In genomic region chr5:126917300-126917699, GRCm38 (mm10) we compare ENCODE assay signal across 23 mouse cellular contexts.
A peak's percentile ranks its signal among the peaks of the same experiment; 100 is the strongest.
DNase-seq lines count a peak whose midpoint lies in the region; TF ChIP-seq lines count a peak whose summit lies in the region.
"Had no signal": no experiment of that assay in that cellular context is flagged by ENCODE, and none has a peak within 500 bp of the region (broad histone marks: within the 10 kb centered on the region; RNA-seq: fewer than 3 reads in every experiment).

No protein-coding gene starts in this region.

- no peak for TF ChIP-seq POLR2A in ES-Bruce4 (IDR thresholded peaks at IDR 0.05; ENCODE audit: insufficient read depth, low read length)

- no peak overlapping the region for H3K27ac ChIP-seq in layer of hippocampus, adult 2 months
- no peak overlapping the region for H3K27ac ChIP-seq in ES-Bruce4 (ENCODE audit: insufficient read depth, low read length)
- H3K27ac ChIP-seq: embryonic facial prominence, embryonic 10.5 days; hindbrain, embryonic 14.5 days; intestine, embryonic 15.5 days; limb, embryonic 12.5 days; macrophage; midbrain, embryonic 10.5 days; neural tube, embryonic 13.5 days; stomach, postnatal 0 days had no signal

- no peak for TF ChIP-seq EP300 in ES-Bruce4 (IDR thresholded peaks at IDR 0.05; ENCODE audit: insufficient read depth, low read depth, low read length)

- no peak overlapping the region for H3K4me3 ChIP-seq in layer of hippocampus, adult 2 months
- H3K4me3 ChIP-seq in ES-Bruce4 (ENCODE audit: low read depth, low read length): no peak overlapping the region
- H3K4me3 ChIP-seq: embryonic facial prominence, embryonic 10.5 days; intestine, embryonic 15.5 days; limb, embryonic 12.5 days; midbrain, embryonic 10.5 days; neural tube, embryonic 13.5 days had no signal

- no peak for DNase-seq in layer of hippocampus, adult 2 months (ENCODE audit: low spot score in 2 of 2)
- DNase-seq in layer of hippocampus, adult 9-10 months (ENCODE audit: low spot score): no peak
- peak; percentile 76 for DNase-seq in R1 (ENCODE audit: low read depth, low spot score)
- peak; percentile 28 for DNase-seq in forelimb bud, embryonic 11.5 days (ENCODE audit: low read depth, low spot score)
- no peak for DNase-seq in kidney, adult 8-10 months
- DNase-seq in gastrocnemius, postnatal 14 days: no peak
- DNase-seq: adrenal gland, adult 2 months; B cell, adult 2 months; cerebellum, adult 18-20 months; cerebellum, postnatal 25 days; kidney, adult 9 months; kidney, postnatal 25 days; liver, postnatal 0 days had no signal

- no peaks in the 10 kb centered on the region for H3K4me1 ChIP-seq in ES-Bruce4 (ENCODE audit: control insufficient read depth, insufficient read depth, low read length)
- H3K4me1 ChIP-seq: embryonic facial prominence, embryonic 10.5 days; intestine, embryonic 15.5 days; limb, embryonic 12.5 days; midbrain, embryonic 10.5 days; neural tube, embryonic 13.5 days had no signal

- H3K9me3 ChIP-seq in ES-Bruce4 (replicated peaks; ENCODE audit: control insufficient read depth, insufficient read depth, low read length, poor library complexity, severe bottlenecking): no peaks in the 10 kb centered on the region
- H3K9me3 ChIP-seq: embryonic facial prominence, embryonic 10.5 days; intestine, embryonic 15.5 days; midbrain, embryonic 10.5 days; neural tube, embryonic 13.5 days had no signal

- no peak overlapping the region for H3K9ac ChIP-seq in ES-Bruce4 (ENCODE audit: low read depth, poor library complexity, severe bottlenecking)
- H3K9ac ChIP-seq: hindbrain, embryonic 14.5 days; intestine, embryonic 15.5 days; limb, embryonic 12.5 days; liver, postnatal 0 days; neural tube, embryonic 13.5 days had no signal

- H3K36me3 ChIP-seq in ES-Bruce4 (ENCODE audit: control insufficient read depth, insufficient read depth, low read length, poor library complexity, severe bottlenecking): no peaks in the 10 kb centered on the region
- H3K36me3 ChIP-seq: embryonic facial prominence, embryonic 10.5 days; intestine, embryonic 15.5 days; limb, embryonic 12.5 days; midbrain, embryonic 10.5 days; neural tube, embryonic 13.5 days had no signal

- H3K27me3 ChIP-seq in ES-Bruce4 (ENCODE audit: control insufficient read depth, insufficient read depth, low read length, poor library complexity, severe bottlenecking): no peaks in the 10 kb centered on the region
- H3K27me3 ChIP-seq: CH12.LX; intestine, embryonic 15.5 days; limb, embryonic 12.5 days; neural tube, embryonic 13.5 days had no signal

- intact Hi-C loops in gastrocnemius, postnatal 14 days (cut with DNase I; ENCODE audit: low total_unique reads): no loop called here

- TF ChIP-seq CTCF in layer of hippocampus, adult 2 months (conservative IDR thresholded peaks at IDR 0.05): peak; percentile 40
- peak; percentile 21 for TF ChIP-seq CTCF in ES-Bruce4 (IDR thresholded peaks at IDR 0.05; ENCODE audit: low read depth, low read length)

Comparison
In these comparisons a context has a peak if more than half of its experiments do, and no peak if none do; other contexts are left out.
1. DNase-seq: peak in R1 (single experiment) and forelimb bud, embryonic 11.5 days (single experiment); none in layer of hippocampus, adult 2 months (0 of 2), layer of hippocampus, adult 9-10 months (single experiment), kidney, adult 8-10 months (0 of 2) and gastrocnemius, postnatal 14 days (single experiment).